9 mouse cellular contexts compared by ENCODE assay signal in genomic region chr2:177758941-177759558, GRCm38 (mm10). TPM values are rescaled to one million over a fixed set of nuclear protein-coding genes. Genes with fewer than 3 reads are reported as not detected.
DNase-seq lines count a peak whose midpoint lies in the region; ATAC-seq and TF ChIP-seq lines count a peak whose summit lies in the region.
"Not testable (repeated sequence)": the region's sequence is repeated elsewhere in the genome, so short reads cannot be mapped to it uniquely, and the experiment has no call there.
"Had no signal": no experiment of that assay in that cellular context is flagged by ENCODE, and none has a peak within 500 bp of the region (broad histone marks: within the 10 kb centered on the region; RNA-seq: fewer than 3 reads in every experiment).

Gm14322 (plus strand) TSS chr2:177759288.

- peak; percentile 54 for DNase-seq in MN1 (ENCODE audit: low spot score)
- peak; percentile 33 to 68 for DNase-seq in cerebellum, postnatal 14 days
- DNase-seq in frontal cortex, postnatal 36 days (ENCODE audit: low spot score in 2 of 2): peak; percentile 55 to 76
- peak; percentile 46 for DNase-seq in heart, postnatal 4 days
- peak; percentile 74 for DNase-seq in layer of hippocampus, adult 11-12 months (ENCODE audit: low spot score)
- DNase-seq in liver, embryonic 11.5 days (ENCODE audit: low spot score): peak; percentile 30
- DNase-seq in midbrain, postnatal 0 days (ENCODE audit: low spot score): peak; percentile 2
- DNase-seq in telencephalon, adult 2 months (ENCODE audit: low read depth, low spot score): peak; percentile 16

- not testable (repeated sequence) for H3K9ac ChIP-seq in liver, embryonic 11.5 days (ENCODE audit: low read depth, low read length); midbrain, postnatal 0 days (replicated peaks; ENCODE audit: low read length, poor library complexity, severe bottlenecking)

- not testable (repeated sequence) for H3K27me3 ChIP-seq in liver, embryonic 11.5 days (replicated peaks; ENCODE audit: control insufficient read depth, insufficient read depth, low read length); midbrain, postnatal 0 days (ENCODE audit: insufficient read depth, low read length)

- WGBS in liver, embryonic 11.5 days: 19% methylated on average over 9 of the region's 9 CpGs
- WGBS in midbrain, postnatal 0 days: 27% methylated on average over 9 of the region's 9 CpGs

- not testable (repeated sequence) for H3K9me3 ChIP-seq in liver, embryonic 11.5 days (ENCODE audit: control insufficient read depth, low read length); midbrain, postnatal 0 days (ENCODE audit: low read length)

- not testable (repeated sequence) for H3K4me2 ChIP-seq in liver, embryonic 11.5 days
- peak within 1 kb of the TSS; percentile 12; the same call in 1 of the 2 replicates for H3K4me2 ChIP-seq in midbrain, postnatal 0 days (ENCODE audit: low read depth, low read length, poor library complexity, severe bottlenecking)

- H3K4me3 ChIP-seq in liver, embryonic 11.5 days (ENCODE audit: low read depth, low read length): peak within 1 kb of the TSS; percentile 29; the same call in 1 of the 2 replicates
- peak within 1 kb of the TSS; percentile 25 for H3K4me3 ChIP-seq in midbrain, postnatal 0 days (ENCODE audit: low read depth, low read length)

- not testable (repeated sequence) for H3K27ac ChIP-seq in liver, embryonic 11.5 days (ENCODE audit: low read depth, low read length); midbrain, postnatal 0 days (ENCODE audit: low read depth, low read length)

- not testable (repeated sequence) for H3K36me3 ChIP-seq in liver, embryonic 11.5 days (ENCODE audit: control insufficient read depth, insufficient read depth, low read length); midbrain, postnatal 0 days (ENCODE audit: insufficient read depth, low read length)

- not testable (repeated sequence) for ATAC-seq in liver, embryonic 11.5 days (replicated peaks; ENCODE audit: low FRiP score); midbrain, postnatal 0 days (ENCODE audit: low FRiP score)

- not testable (repeated sequence) for TF ChIP-seq CTCF in midbrain, postnatal 0 days (IDR thresholded peaks at IDR 0.05)

- H3K4me1 ChIP-seq in liver, embryonic 11.5 days (replicated peaks; ENCODE audit: control insufficient read depth, insufficient read depth, low read length); midbrain, postnatal 0 days (ENCODE audit: insufficient read depth, low read length): not testable (repeated sequence)

RNA-seq across cellular contexts. Expression of gene Gm14322, which starts in this region (rescaled TPM):
- 10 to 100 TPM; 10.2 to 13.9 TPM for total RNA-seq in heart, postnatal 4 days (2021)
- 5.4 and 5.8 TPM in 2 replicates for polyA plus RNA-seq in liver, embryonic 11.5 days (2014; fragmentation: Nextera tagmentation; extraction: Ambion mirVana)
- total RNA-seq in midbrain, postnatal 0 days (2014; rRNA removed): 1.8 and 2.6 TPM in 2 replicates
- 4.6 and 5.7 TPM in 2 replicates for polyA plus RNA-seq in midbrain, postnatal 0 days (2015; fragmentation: Nextera tagmentation; extraction: Ambion mirVana)
- polyA plus RNA-seq: spleen, adult 2 months had no signal

Comparison
In these comparisons a context has a peak if more than half of its experiments do, and no peak if none do; other contexts are left out.
1. DNase-seq: peak in every context shown above with its lines; median percentile 74 in layer of hippocampus, adult 11-12 months; 66 in frontal cortex, postnatal 36 days; 54 in MN1; 50 in cerebellum, postnatal 14 days; 46 in heart, postnatal 4 days; 30 in liver, embryonic 11.5 days; 16 in telencephalon, adult 2 months; 2 in midbrain, postnatal 0 days.